Mouse (Mus musculus): Measurements from ENCODE around the gene Gpcpd1. TPM values are rescaled to one million over a fixed set of nuclear protein-coding genes. Genes with fewer than 3 reads are reported as not detected.
A peak's percentile ranks its signal among the peaks of the same experiment; 100 is the strongest.

The Gpcpd1 gene
- polyA plus RNA-seq, 1 experiment, result 51.1 TPM

DNA sequence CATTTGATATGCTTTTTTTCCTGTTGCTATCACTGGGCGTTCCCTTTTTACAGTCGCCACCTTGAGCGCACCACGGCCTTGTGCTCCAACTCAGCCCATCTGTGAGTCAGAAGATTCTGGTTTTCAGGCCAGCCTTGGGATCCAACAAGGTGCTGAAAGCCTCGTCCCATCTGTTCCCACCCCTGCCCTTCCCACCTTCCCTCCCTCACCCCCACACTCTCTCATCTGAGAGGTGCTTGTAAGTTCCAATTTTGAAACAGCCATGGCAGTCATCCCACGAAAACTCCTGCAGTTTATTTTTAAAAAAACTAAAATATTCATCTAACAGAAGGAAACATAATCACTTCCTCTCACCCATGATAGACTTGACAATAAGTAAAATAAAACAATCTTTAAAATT lies 80.0 kb downstream of the Gpcpd1 start:
- no peak for TF ChIP-seq POLR2A (IDR thresholded peaks at IDR 0.05; ENCODE audit: borderline replicate concordance, extremely low read depth, insufficient read depth, insufficient read length, poor library complexity, severe bottlenecking)
- TF ChIP-seq CTCF (IDR thresholded peaks at IDR 0.05; ENCODE audit: borderline replicate concordance, extremely low read depth, insufficient read depth, insufficient read length), result no peak
- no peak for DNase-seq (ENCODE audit: low read depth)

DNA sequence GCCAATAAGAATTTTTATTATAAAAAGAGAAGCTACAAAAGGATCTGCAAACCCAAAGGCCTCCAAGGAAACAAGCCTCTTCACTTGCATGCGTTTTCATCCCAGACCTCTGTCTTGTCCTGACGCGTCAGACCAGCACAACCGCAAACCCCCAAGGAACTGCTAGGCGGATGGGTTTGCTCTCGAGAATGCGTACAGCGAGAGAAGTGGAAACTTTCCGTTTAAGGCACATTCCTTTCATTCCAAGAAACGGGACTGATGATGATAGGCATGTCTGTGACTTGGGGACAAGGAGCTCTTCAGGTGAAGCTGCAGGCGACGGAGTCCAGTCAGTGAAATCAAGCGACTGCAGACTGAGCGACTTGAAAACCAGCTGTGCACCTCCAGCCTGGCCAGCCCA lies 80.4 kb downstream of the Gpcpd1 start:
- TF ChIP-seq POLR2A (IDR thresholded peaks at IDR 0.05; ENCODE audit: borderline replicate concordance, extremely low read depth, insufficient read depth, insufficient read length, poor library complexity, severe bottlenecking) (no peak), CTCF (IDR thresholded peaks at IDR 0.05; ENCODE audit: borderline replicate concordance, extremely low read depth, insufficient read depth, insufficient read length) (no peak)

DNA sequence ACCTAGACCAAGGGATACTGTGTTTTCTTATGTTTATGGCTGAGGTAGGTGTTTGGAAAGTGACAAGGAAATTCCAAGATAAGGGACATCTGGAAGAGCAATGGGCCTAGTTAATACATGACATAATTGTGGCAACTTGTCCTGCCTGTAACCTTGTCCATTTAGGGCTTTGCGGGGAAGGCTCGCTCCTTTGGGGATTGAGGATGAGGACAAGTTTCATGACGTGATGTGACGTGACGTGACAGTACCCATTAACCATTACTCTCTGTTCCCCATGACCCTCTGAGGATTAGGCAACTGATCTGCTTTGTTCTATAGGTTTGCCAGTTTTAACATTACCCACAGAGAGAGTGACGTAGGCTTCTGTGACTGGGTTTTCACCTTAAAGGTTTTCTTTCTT lies 81.7 kb downstream of the Gpcpd1 start:
- DNase-seq (ENCODE audit: low read depth), result no peak
- TF ChIP-seq CTCF (IDR thresholded peaks at IDR 0.05; ENCODE audit: borderline replicate concordance, extremely low read depth, insufficient read depth, insufficient read length) (no peak), POLR2A (IDR thresholded peaks at IDR 0.05; ENCODE audit: borderline replicate concordance, extremely low read depth, insufficient read depth, insufficient read length, poor library complexity, severe bottlenecking) (no peak)

More for the DNA sequence above, 80.4 kb downstream of the Gpcpd1 start:
- DNase-seq (ENCODE audit: low read depth), result no peak

DNA sequence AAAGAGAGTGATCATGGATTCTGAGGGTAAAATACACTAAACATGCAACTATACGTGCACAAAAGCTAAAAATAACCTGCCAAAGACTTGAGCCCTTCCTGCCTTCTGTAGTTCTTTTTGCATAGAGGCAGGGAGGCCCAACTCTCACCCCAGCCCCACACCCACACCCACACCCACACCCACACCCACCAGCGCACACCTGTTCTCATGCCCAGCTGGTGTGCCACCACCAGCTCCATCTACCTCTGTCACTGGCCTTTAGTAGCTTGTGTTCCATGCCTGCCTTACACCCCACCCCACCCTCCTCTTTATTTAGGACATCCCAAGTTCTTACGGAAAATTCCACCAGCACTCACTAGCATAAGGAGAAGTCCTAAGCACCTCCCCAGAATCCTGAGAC lies 89.2 kb downstream of the Gpcpd1 start:
- no peak for TF ChIP-seq POLR2A (IDR thresholded peaks at IDR 0.05; ENCODE audit: borderline replicate concordance, extremely low read depth, insufficient read depth, insufficient read length, poor library complexity, severe bottlenecking)
- TF ChIP-seq CTCF (IDR thresholded peaks at IDR 0.05; ENCODE audit: borderline replicate concordance, extremely low read depth, insufficient read depth, insufficient read length), result no peak
- no peak for DNase-seq (ENCODE audit: low read depth)

DNA sequence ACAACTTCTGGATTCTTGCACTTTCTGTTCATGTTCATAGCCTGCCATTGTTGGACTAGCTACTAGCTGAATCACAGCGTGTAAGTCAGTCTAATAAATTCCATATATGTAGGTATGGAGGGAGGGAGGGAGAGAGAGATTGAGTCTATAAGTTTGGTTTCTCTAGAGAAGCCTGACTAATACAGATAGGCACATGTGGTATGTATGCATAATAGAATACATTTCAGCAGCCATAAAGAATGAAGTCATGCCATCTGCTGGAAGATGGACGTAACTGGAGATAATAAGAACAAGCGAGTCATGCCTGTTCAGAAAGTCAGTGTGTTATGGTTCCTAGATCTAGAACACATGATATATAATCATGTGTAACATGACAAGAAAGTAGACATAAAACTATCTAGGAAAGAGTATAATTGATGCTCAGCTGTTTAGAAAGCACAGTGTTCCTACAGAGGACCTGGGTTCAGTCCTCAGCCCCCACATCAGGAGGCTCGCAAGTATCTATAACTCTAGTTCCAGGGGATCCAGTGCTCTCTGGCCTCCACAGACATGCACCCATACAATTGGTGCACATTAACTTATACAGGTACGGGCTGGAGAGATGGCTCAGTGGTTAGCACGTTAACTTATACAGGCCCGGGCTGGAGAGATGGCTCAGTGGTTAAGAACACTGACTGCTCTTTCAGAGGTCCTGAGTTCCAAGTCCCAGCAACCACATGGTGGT lies 90.0 kb downstream of the Gpcpd1 start:
- no peak for TF ChIP-seq POLR2A (IDR thresholded peaks at IDR 0.05; ENCODE audit: borderline replicate concordance, extremely low read depth, insufficient read depth, insufficient read length, poor library complexity, severe bottlenecking)
- TF ChIP-seq CTCF (IDR thresholded peaks at IDR 0.05; ENCODE audit: borderline replicate concordance, extremely low read depth, insufficient read depth, insufficient read length), result peak; percentile 25; the same call in 1 of the 2 replicates
- DNase-seq (ENCODE audit: low read depth), result peak; percentile 76

DNA sequence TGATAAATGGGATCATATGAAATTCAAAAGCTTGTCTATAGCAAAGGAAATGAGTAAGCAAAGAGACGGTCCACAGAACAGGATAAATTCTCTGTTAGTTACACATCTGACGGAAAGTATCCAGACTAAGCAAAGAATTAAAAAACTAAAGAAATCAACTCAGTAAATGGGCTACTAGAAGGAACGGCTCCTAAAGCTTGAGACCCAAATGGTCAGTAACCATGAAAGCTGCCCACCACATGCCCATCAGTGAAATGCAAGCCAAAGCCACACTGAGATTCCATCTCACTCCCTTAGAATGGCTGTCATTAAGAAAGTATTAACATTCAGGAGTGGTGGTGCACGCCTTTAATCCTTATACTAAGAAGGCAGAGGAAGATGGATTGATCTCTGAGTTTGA lies 94.3 kb downstream of the Gpcpd1 start:
- no peak for TF ChIP-seq POLR2A (IDR thresholded peaks at IDR 0.05; ENCODE audit: borderline replicate concordance, extremely low read depth, insufficient read depth, insufficient read length, poor library complexity, severe bottlenecking)
- no peak for TF ChIP-seq CTCF (IDR thresholded peaks at IDR 0.05; ENCODE audit: borderline replicate concordance, extremely low read depth, insufficient read depth, insufficient read length)

DNA sequence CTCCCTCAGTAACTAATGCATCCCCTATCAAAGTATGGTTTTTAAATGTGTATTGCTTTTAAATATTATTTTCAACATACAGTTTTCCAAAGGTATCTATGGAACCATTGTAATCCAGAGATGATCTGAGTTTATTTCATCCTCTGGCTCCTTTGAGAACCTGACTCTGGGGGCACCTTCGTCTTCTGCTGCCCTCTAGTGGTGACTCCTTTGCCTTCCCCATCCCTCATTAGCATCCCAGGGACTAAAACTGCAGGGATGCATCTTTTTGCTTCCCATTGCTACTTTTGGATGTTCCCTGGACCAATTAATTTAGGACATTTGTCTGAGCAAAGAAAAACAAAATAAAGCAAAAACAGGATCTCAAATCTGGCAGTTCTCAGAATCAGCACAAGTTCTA lies 102.1 kb downstream of the Gpcpd1 start:
- DNase-seq (ENCODE audit: low read depth), result peak; percentile 83
- TF ChIP-seq CTCF (IDR thresholded peaks at IDR 0.05; ENCODE audit: borderline replicate concordance, extremely low read depth, insufficient read depth, insufficient read length) (peak; percentile 85), POLR2A (IDR thresholded peaks at IDR 0.05; ENCODE audit: borderline replicate concordance, extremely low read depth, insufficient read depth, insufficient read length, poor library complexity, severe bottlenecking) (no peak)

More for the DNA sequence above, 94.3 kb downstream of the Gpcpd1 start:
- no peak for DNase-seq (ENCODE audit: low read depth)

DNA sequence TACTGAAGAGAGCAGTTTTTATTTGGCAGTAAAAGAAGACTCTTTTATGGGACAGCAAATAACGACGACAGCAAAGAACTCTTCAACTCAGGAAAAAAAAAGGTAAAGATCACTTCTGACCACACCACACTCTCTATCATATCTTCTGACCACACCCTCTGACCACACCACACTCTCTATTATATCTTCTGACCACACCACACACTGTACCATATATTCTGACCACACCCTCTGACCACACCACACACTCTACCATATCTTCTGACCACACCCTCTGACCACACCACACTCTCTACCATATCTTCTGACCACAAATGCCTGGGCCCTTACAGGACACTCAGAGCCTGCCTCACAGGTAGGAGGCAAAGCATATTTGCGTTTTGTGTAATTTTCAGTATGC lies 106.0 kb downstream of the Gpcpd1 start:
- DNase-seq (ENCODE audit: low read depth), result no peak
- TF ChIP-seq POLR2A (IDR thresholded peaks at IDR 0.05; ENCODE audit: borderline replicate concordance, extremely low read depth, insufficient read depth, insufficient read length, poor library complexity, severe bottlenecking), result no peak
- no peak for TF ChIP-seq CTCF (IDR thresholded peaks at IDR 0.05; ENCODE audit: borderline replicate concordance, extremely low read depth, insufficient read depth, insufficient read length)

Other genes starting within 250 kb of the Gpcpd1 start
- 3.5 and 5.7 TPM in 2 replicates for gene Prokr2, start 202.3 kb downstream of the Gpcpd1 start, polyA plus RNA-seq (2012; rRNA removed)
- 21.4 and 26.6 TPM in 2 replicates for gene Shld1, start 99.2 kb upstream of the Gpcpd1 start, polyA plus RNA-seq (2012; rRNA removed)
- gene Chgb, start 193.5 kb upstream of the Gpcpd1 start, polyA plus RNA-seq (2012; rRNA removed), result 18.2 and 44.1 TPM in 2 replicates
- 25.7 and 25.8 TPM in 2 replicates for gene Trmt6, start 228.3 kb upstream of the Gpcpd1 start, polyA plus RNA-seq (2012; rRNA removed)
- 4.3 and 6.5 TPM in 2 replicates for gene Mcm8, start 228.4 kb upstream of the Gpcpd1 start, polyA plus RNA-seq (2012; rRNA removed)